Mouse (Mus musculus): ENCODE results near the gene Pik3cd. TPM values are rescaled to one million over a fixed set of nuclear protein-coding genes. Genes with fewer than 3 reads are reported as not detected.

Gene Pik3cd
- total and polyA plus RNA-seq, 3 experiments = 57.0 to 95.0 (median 72.1) TPM

GRCm38 (mm10) chr4:149607591-149608308 is 94.6 kb downstream of the Pik3cd start:
- Histone ChIP-seq H3K9ac (ENCODE audit: insufficient read depth, low read depth) (no peak overlapping the region), H3K4me2 (ENCODE audit: insufficient read depth, low read depth, poor library complexity, severe bottlenecking) (no peak overlapping the region), H3K4me1 (ENCODE audit: control insufficient read depth in 1 of 2, insufficient read depth in 2 of 2) (peaks cover 0 to 2% of the 10 kb centered on the region in 2 experiments; a peak in 1 of 4 replicates), H3K27ac (ENCODE audit: insufficient read depth, low read depth) (no peak overlapping the region), H3K36me3 (replicated peaks in 1 of 2; ENCODE audit: control insufficient read depth in 1 of 2, insufficient read depth in 1 of 2, low read length in 1 of 2) (peaks cover 0 to 22% of the 10 kb centered on the region in 2 experiments), H3K9me3 (replicated peaks; ENCODE audit: low read length) (no peaks in the 10 kb centered on the region), H3K27me3 (replicated peaks) (no peaks in the 10 kb centered on the region), H3K4me3 (replicated peaks in 1 of 3; ENCODE audit: low read depth in 2 of 3, low read length in 2 of 3, poor library complexity in 1 of 3) (no peak overlapping the region), H3K79me2 (replicated peaks; ENCODE audit: control insufficient read depth, extremely low read depth, insufficient read depth, poor library complexity, severe bottlenecking) (0 out of 2 replicates have a peak, but pooled peaks cover 3% of the 10 kb centered on the region)
- no peak for DNase-seq (ENCODE audit: extremely low read depth)
- TF ChIP-seq TCF12 (IDR thresholded peaks at IDR 0.05; ENCODE audit: low read depth, low read length) (no peak), MEF2A (IDR thresholded peaks at IDR 0.05; ENCODE audit: borderline replicate concordance, low read depth, low read length) (no peak), IRF4 (IDR thresholded peaks at IDR 0.05; ENCODE audit: low read depth, low read length) (no peak), JUN (IDR thresholded peaks at IDR 0.05; ENCODE audit: insufficient read depth, low read depth, low read length) (no peak), JUND (conservative IDR thresholded peaks at IDR 0.05; ENCODE audit: low read depth, low read length) (no peak), MAFK (IDR thresholded peaks at IDR 0.05; ENCODE audit: insufficient replicate concordance, low read length) (no peak), ELF1 (IDR thresholded peaks at IDR 0.05; ENCODE audit: low read depth, low read length) (no peak)
- in situ Hi-C loops (cut with MboI; ENCODE audit: low pct_ligation_motif_present, low pct_unique_long_range_greater_than_20kb, low sequenced_read_pairs) = loop anchor here (5.0 kb wide), 1 partner anchor 60 kb away; no protein-coding TSS in a partner anchor
- dilution Hi-C loops (cut with MboI; ENCODE audit: extremely low pct_ligation_motif_present, extremely low pct_unique_long_range_greater_than_20kb, low sequenced_read_pairs) = no loop called here

- Histone ChIP-seq H3K79me2 (replicated peaks; ENCODE audit: control insufficient read depth, extremely low read depth, insufficient read depth, poor library complexity, severe bottlenecking) (0 out of 2 replicates have a peak, but pooled peaks cover 3% of the 10 kb centered on the region), H3K4me2 (ENCODE audit: insufficient read depth, low read depth, poor library complexity, severe bottlenecking) (no peak overlapping the region), H3K9me3 (replicated peaks; ENCODE audit: low read length) (no peaks in the 10 kb centered on the region), H3K36me3 (replicated peaks in 1 of 2; ENCODE audit: control insufficient read depth in 1 of 2, insufficient read depth in 1 of 2, low read length in 1 of 2) (peaks cover 0 to 22% of the 10 kb centered on the region in 2 experiments), H3K27ac (ENCODE audit: insufficient read depth, low read depth) (no peak overlapping the region), H3K4me1 (ENCODE audit: control insufficient read depth in 1 of 2, insufficient read depth in 2 of 2) (peaks cover 0 to 10% of the 10 kb centered on the region in 2 experiments; a peak in 1 of 4 replicates), H3K4me3 (replicated peaks in 1 of 3; ENCODE audit: low read depth in 2 of 3, low read length in 2 of 3, poor library complexity in 1 of 3) (no peak overlapping the region), H3K27me3 (replicated peaks) (no peaks in the 10 kb centered on the region), H3K9ac (ENCODE audit: insufficient read depth, low read depth) (no peak overlapping the region)
- TF ChIP-seq GABPA (IDR thresholded peaks at IDR 0.05; ENCODE audit: insufficient replicate concordance, low read depth, low read length) = no peak
- TF ChIP-seq HCFC1 (IDR thresholded peaks at IDR 0.05; ENCODE audit: low read depth, low read length) = no peak
- TF ChIP-seq POLR2AphosphoS2 (IDR thresholded peaks at IDR 0.05; ENCODE audit: low read depth, low read length) = no peak
- no peak for TF ChIP-seq SMC3 (IDR thresholded peaks at IDR 0.05; ENCODE audit: low read depth, low read length)
- TF ChIP-seq ZNF384 (IDR thresholded peaks at IDR 0.05; ENCODE audit: low read depth, low read length) = no peak
- in situ Hi-C loops (cut with MboI; ENCODE audit: low pct_ligation_motif_present, low pct_unique_long_range_greater_than_20kb, low sequenced_read_pairs) = loop anchor here (5.0 kb wide), 1 partner anchor 60 kb away; no protein-coding TSS in a partner anchor
- dilution Hi-C loops (cut with MboI; ENCODE audit: extremely low pct_ligation_motif_present, extremely low pct_unique_long_range_greater_than_20kb, low sequenced_read_pairs) = no loop called here
- DNase-seq (ENCODE audit: extremely low read depth) = no peak
Measured at GRCm38 (mm10) chr4:149606766-149607358, 95.5 kb downstream of the Pik3cd start.
